Mouse (Mus musculus): Measurements from ENCODE around the gene Zic4.

DNA sequence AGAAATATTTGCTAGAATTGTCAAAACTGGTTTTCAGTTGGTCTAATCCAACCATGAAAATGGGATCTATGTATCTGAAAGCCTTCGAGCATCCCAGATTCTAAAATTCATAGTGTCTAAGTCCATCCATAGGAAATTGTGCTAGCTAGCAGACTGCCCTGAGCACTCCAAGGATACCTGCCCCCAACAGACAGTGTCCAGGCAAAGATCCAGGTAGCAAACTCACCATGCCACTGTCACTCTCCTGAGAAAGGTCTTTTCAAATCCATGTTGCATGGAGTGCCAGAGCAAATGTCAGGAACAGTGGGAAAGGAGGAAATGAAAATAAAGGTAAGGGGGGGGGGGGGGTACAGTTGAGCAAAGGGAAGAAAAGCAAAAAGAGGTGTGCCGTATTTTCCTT, 14.6 kb upstream of the Zic4 start:
- TF ChIP-seq CTCF (IDR thresholded peaks at IDR 0.05; ENCODE audit: low read depth) (no peak), EP300 (IDR thresholded peaks at IDR 0.05; ENCODE audit: low read depth) (no peak)

All from liver, postnatal 0 days (tissue).